Mouse (Mus musculus) left cerebral cortex, adult 2 months (tissue): Measurements from ENCODE around the gene Dgat2. TPM values are rescaled to one million over a fixed set of nuclear protein-coding genes. Genes with fewer than 3 reads are reported as not detected.
A peak's percentile ranks its signal among the peaks of the same experiment; 100 is the strongest.

ENCODE experiments used
- DNase-seq, 2 experiments: peaks; one replicate each; pipeline ENCODE4 v3.0.0; 2021 to 2022; ENCODE audit warnings: low spot score in 2 of 2, mixed read lengths in 1 of 2; ENCODE audit errors: extremely low spot score in 1 of 2
- H3K27ac ChIP-seq: fragments of 200-600 bp; 2 replicates; pipeline ENCODE4 v1.8.1; 2022
- H3K4me3 ChIP-seq: fragments of 200-600 bp; 2 replicates; pipeline ENCODE4 v1.8.1; 2022
- CTCF ChIP-seq: fragments of 200-600 bp; IDR thresholded peaks from 2 replicates; pipeline ENCODE4 v1.8.1; 2022; ENCODE audit warnings: antibody characterized with exemption, mild to moderate bottlenecking, moderate library complexity
- intact Hi-C: fragments of 180-260 bp; cut with DNase I; formaldehyde crosslinking; loops from one replicate; pipeline ENCODE4 v1.15.1; 2025
- total RNA-seq, 2 experiments: library from RNA; stranded (reverse); gene quantifications; 2 replicates each; pipeline ENCODE4 v1.2.3; 2021

Dgat2 gene
- total RNA-seq, 2 experiments from 2014 or later: 55.7 to 57.8 TPM

GRCm38 (mm10) chr7:99144616-99145015, 37.9 kb downstream of the Dgat2 start:
- TF ChIP-seq CTCF: no peak
- Histone ChIP-seq H3K27ac (peak overlapping the region; percentile 73), H3K4me3 (no peak overlapping the region)
- DNase-seq: peak; percentile 49 to 56
- intact Hi-C loops: loop anchor here (5.0 kb wide), 2 partner anchors 37 to 123 kb away; partner anchors contain the start of gene Map6

- Histone ChIP-seq H3K4me3 (no peak overlapping the region), H3K27ac (no peak overlapping the region)
- no peak for DNase-seq
- intact Hi-C loops: loop anchor here (5.0 kb wide), 2 partner anchors 36 to 124 kb away; partner anchors contain the start of gene Map6
- no peak for TF ChIP-seq CTCF
Measured at GRCm38 (mm10) chr7:99143244-99143643, 39.3 kb downstream of the Dgat2 start.

- H3K27ac ChIP-seq: peak overlapping the region; percentile 69
- intact Hi-C loops: loop anchor here (5.0 kb wide), 2 partner anchors 35 to 125 kb away; partner anchors contain the start of gene Map6
- DNase-seq: no peak
- no peak for TF ChIP-seq CTCF
- H3K4me3 ChIP-seq: peak overlapping the region; percentile 54
Measured at GRCm38 (mm10) chr7:99141919-99142606, 40.5 kb downstream of the Dgat2 start.

- DNase-seq: peak; percentile 99 to 100
- intact Hi-C loops: loop anchor here (5.0 kb wide), 2 partner anchors 34 to 126 kb away; partner anchors contain the start of gene Map6
Measured at GRCm38 (mm10) chr7:99140984-99141918, 41.3 kb downstream of the Dgat2 start, which contains the start of gene Uvrag. Gene Uvrag (minus strand): TSS chr7:99141141.

GRCm38 (mm10) chr7:99140511-99140910, 42.0 kb downstream of the Dgat2 start:
- DNase-seq: no peak
- peak overlapping the region; percentile 98 for H3K27ac ChIP-seq
- no peak for TF ChIP-seq CTCF
- H3K4me3 ChIP-seq: peak overlapping the region; percentile 85
- intact Hi-C loops: loop anchor here (5.0 kb wide), 2 partner anchors 33 to 127 kb away; partner anchors contain the start of gene Map6

More at GRCm38 (mm10) chr7:99140984-99141918, 41.3 kb downstream of the Dgat2 start, which contains the start of gene Uvrag:
- TF ChIP-seq CTCF: no peak
- Histone ChIP-seq H3K27ac (peak within 1 kb of the TSS; percentile 98), H3K4me3 (peak within 1 kb of the TSS; percentile 85)

- intact Hi-C loops: loop anchor here (5.0 kb wide), 2 partner anchors 33 to 127 kb away; partner anchors contain the start of gene Map6
- H3K4me3 ChIP-seq: peak overlapping the region; percentile 85
- no peak for DNase-seq
- TF ChIP-seq CTCF: no peak
- H3K27ac ChIP-seq: peak overlapping the region; percentile 33; the same call in 1 of the 2 replicates
Measured at GRCm38 (mm10) chr7:99139841-99140491, 42.6 kb downstream of the Dgat2 start.

- intact Hi-C loops: no loop called here
- Histone ChIP-seq H3K4me3 (no peak overlapping the region), H3K27ac (no peak overlapping the region)
- TF ChIP-seq CTCF: no peak
- no peak for DNase-seq
Measured at GRCm38 (mm10) chr7:99137541-99137940, 45.0 kb downstream of the Dgat2 start.

- Histone ChIP-seq H3K4me3 (no peak overlapping the region), H3K27ac (no peak overlapping the region)
- no peak for DNase-seq
- intact Hi-C loops: no loop called here
- no peak for TF ChIP-seq CTCF
Measured at GRCm38 (mm10) chr7:99136789-99137188, 45.7 kb downstream of the Dgat2 start.

- H3K4me3 ChIP-seq: no peak overlapping the region
- intact Hi-C loops: no loop called here
- peak overlapping the region; percentile 38 for H3K27ac ChIP-seq
- TF ChIP-seq CTCF: no peak
- no peak for DNase-seq
Measured at GRCm38 (mm10) chr7:99133811-99134402, 48.6 kb downstream of the Dgat2 start.

- DNase-seq: no peak
- no peak for TF ChIP-seq CTCF
- intact Hi-C loops: no loop called here
Measured at GRCm38 (mm10) chr7:99132597-99132996, 49.9 kb downstream of the Dgat2 start.

GRCm38 (mm10) chr7:99131819-99132353, 50.6 kb downstream of the Dgat2 start:
- no peak for TF ChIP-seq CTCF
- intact Hi-C loops: no loop called here
- DNase-seq: no peak
- Histone ChIP-seq H3K4me3 (no peak overlapping the region), H3K27ac (peak overlapping the region; percentile 24; the same call in 1 of the 2 replicates)

More at GRCm38 (mm10) chr7:99132597-99132996, 49.9 kb downstream of the Dgat2 start:
- Histone ChIP-seq H3K27ac (peak overlapping the region; percentile 4; the same call in 1 of the 2 replicates), H3K4me3 (no peak overlapping the region)
